Mouse (Mus musculus) forebrain, embryonic 15.5 days (tissue): ENCODE data around the gene Thrb. TPM values are rescaled to one million over a fixed set of nuclear protein-coding genes. Genes with fewer than 3 reads are reported as not detected.
A peak's percentile ranks its signal among the peaks of the same experiment; 100 is the strongest.

ENCODE experiments used
- ATAC-seq: fragments of 200-750 bp; cut with Nextera tagmentation; replicated peaks from 2 replicates; pipeline ENCODE4 v1.8.0; 2017; ENCODE audit warnings: mild to moderate bottlenecking, moderate TSS enrichment, moderate library complexity
- H3K27ac ChIP-seq: fragments of 300-500 bp; sonication (generic); replicated peaks from 2 replicates; pipeline ENCODE4 v1.5.1; 2015; ENCODE audit warnings: mild to moderate bottlenecking, inconsistent platforms
- H3K27me3 ChIP-seq: fragments of 300-500 bp; sonication (generic); 2 replicates; pipeline ENCODE4 v1.6.1; 2015; ENCODE audit warnings: inconsistent platforms
- H3K36me3 ChIP-seq: fragments of 300-500 bp; sonication (generic); 2 replicates; pipeline ENCODE4 v1.6.1; 2015; ENCODE audit warnings: mild to moderate bottlenecking, inconsistent platforms
- H3K4me1 ChIP-seq: fragments of 300-500 bp; sonication (generic); 2 replicates; pipeline ENCODE4 v1.6.1; 2015; ENCODE audit warnings: inconsistent platforms
- H3K4me2 ChIP-seq: fragments of 300-500 bp; sonication (generic); replicated peaks from 2 replicates; pipeline ENCODE4 v1.6.1; 2015; ENCODE audit warnings: mild to moderate bottlenecking, inconsistent platforms
- H3K4me3 ChIP-seq: fragments of 300-500 bp; sonication (generic); 2 replicates; pipeline ENCODE4 v1.5.1; 2015; ENCODE audit warnings: mild to moderate bottlenecking, inconsistent platforms
- H3K9ac ChIP-seq: fragments of 300-500 bp; sonication (generic); replicated peaks from 2 replicates; pipeline ENCODE4 v1.6.1; 2015; ENCODE audit warnings: mild to moderate bottlenecking, inconsistent platforms
- H3K9me3 ChIP-seq: fragments of 300-500 bp; sonication (generic); 2 replicates; pipeline ENCODE4 v1.6.1; 2016; ENCODE audit warnings: inconsistent platforms
- WGBS: fragments of 180-500 bp; shearing (Covaris S2); methylation state at CpG from one replicate; pipeline ENCODE4 v1.1.7; 2015; ENCODE audit warnings: mixed read lengths; 5-methylcytosine and 5-hydroxymethylcytosine counted together
- polyA plus RNA-seq: library from polyadenylated mRNA; unstranded; fragments of >200 nt; fragmentation: Nextera tagmentation; extraction: Ambion mirVana; gene quantifications from 2 replicates; pipeline ENCODE4 v1.2.1, GENCODE M21; 2015

Thrb gene
- polyA plus RNA-seq, 1 experiment from 2014 or later = 1.6 TPM

- no peak overlapping the region for H3K4me2 ChIP-seq
- no peaks in the 10 kb centered on the region for H3K9me3 ChIP-seq
- no peaks in the 10 kb centered on the region for H3K27me3 ChIP-seq
- H3K4me3 ChIP-seq = no peak overlapping the region
- WGBS = 81% methylated on average over 2 of the region's 2 CpGs
- no peaks in the 10 kb centered on the region for H3K4me1 ChIP-seq
- no peaks in the 10 kb centered on the region for H3K36me3 ChIP-seq
- no peak for ATAC-seq
- no peak overlapping the region for H3K9ac ChIP-seq
- no peak overlapping the region for H3K27ac ChIP-seq
These were observed 369.3 kb downstream of the Thrb start for GRCm38 (mm10) chr14:18029181-18029932.

- no peak overlapping the region for H3K9ac ChIP-seq
- ATAC-seq = no peak
- H3K27me3 ChIP-seq = no peaks in the 10 kb centered on the region
- no peaks in the 10 kb centered on the region for H3K9me3 ChIP-seq
- H3K27ac ChIP-seq = no peak overlapping the region
- no peak overlapping the region for H3K4me3 ChIP-seq
- WGBS = 88% methylated on average over 3 of the region's 3 CpGs
- no peaks in the 10 kb centered on the region for H3K4me1 ChIP-seq
- no peak overlapping the region for H3K4me2 ChIP-seq
- no peaks in the 10 kb centered on the region for H3K36me3 ChIP-seq
These were observed 371.9 kb downstream of the Thrb start for GRCm38 (mm10) chr14:18031941-18032340.

- Histone ChIP-seq H3K27me3 (no peaks in the 10 kb centered on the region), H3K36me3 (no peaks in the 10 kb centered on the region), H3K9me3 (no peaks in the 10 kb centered on the region), H3K4me3 (no peak overlapping the region), H3K27ac (no peak overlapping the region), H3K4me2 (no peak overlapping the region), H3K4me1 (no peaks in the 10 kb centered on the region), H3K9ac (no peak overlapping the region)
- no peak for ATAC-seq
- 79% methylated on average over 5 of the region's 5 CpGs for WGBS
These were observed 376.5 kb downstream of the Thrb start for GRCm38 (mm10) chr14:18036573-18036972.

GRCm38 (mm10) chr14:18062082-18062772 is 402.2 kb downstream of the Thrb start:
- H3K9ac ChIP-seq = no peak overlapping the region
- H3K27me3 ChIP-seq = no peaks in the 10 kb centered on the region
- no peaks in the 10 kb centered on the region for H3K36me3 ChIP-seq
- H3K4me1 ChIP-seq = no peaks in the 10 kb centered on the region
- H3K4me3 ChIP-seq = no peak overlapping the region
- 0 out of 2 replicates have a peak, but pooled peaks cover 11% of the 10 kb centered on the region for H3K9me3 ChIP-seq
- ATAC-seq = peak; percentile 60; the same call in 1 of the 2 replicates
- 40% methylated on average over 5 of the region's 5 CpGs for WGBS
- H3K27ac ChIP-seq = no peak overlapping the region
- no peak overlapping the region for H3K4me2 ChIP-seq
